Mouse (Mus musculus): ENCODE data around the gene Inf2. TPM values are rescaled to one million over a fixed set of nuclear protein-coding genes. Genes with fewer than 3 reads are reported as not detected.

Inf2 gene
- total RNA-seq, 2 experiments from 2014 or later, result 127 to 138 TPM

GRCm38 (mm10) chr12:112562462-112562861 is 26.1 kb upstream of the Inf2 start:
- DNase-seq (ENCODE audit: low spot score in 2 of 2), result no peak

DNA sequence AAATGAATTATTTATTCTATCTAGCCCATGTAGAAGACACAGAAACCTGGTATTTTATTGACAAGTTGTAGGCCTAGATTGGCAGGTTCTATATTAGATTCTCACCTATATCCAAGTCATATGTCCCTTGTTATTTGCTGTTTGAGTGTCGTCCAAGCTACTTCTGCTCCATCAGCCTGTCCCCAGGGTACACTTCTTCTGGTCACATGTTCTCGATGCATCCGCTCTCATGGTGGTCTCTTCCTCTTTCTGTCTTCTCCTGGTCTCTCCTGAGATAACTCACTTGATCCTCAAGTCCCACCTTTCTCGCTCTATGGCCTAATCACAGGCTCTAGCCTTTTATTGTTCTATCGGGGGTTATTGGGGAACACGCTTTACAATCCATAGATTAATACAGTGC is 25.6 kb upstream of the Inf2 start:
- DNase-seq (ENCODE audit: low spot score in 2 of 2), result no peak

DNA sequence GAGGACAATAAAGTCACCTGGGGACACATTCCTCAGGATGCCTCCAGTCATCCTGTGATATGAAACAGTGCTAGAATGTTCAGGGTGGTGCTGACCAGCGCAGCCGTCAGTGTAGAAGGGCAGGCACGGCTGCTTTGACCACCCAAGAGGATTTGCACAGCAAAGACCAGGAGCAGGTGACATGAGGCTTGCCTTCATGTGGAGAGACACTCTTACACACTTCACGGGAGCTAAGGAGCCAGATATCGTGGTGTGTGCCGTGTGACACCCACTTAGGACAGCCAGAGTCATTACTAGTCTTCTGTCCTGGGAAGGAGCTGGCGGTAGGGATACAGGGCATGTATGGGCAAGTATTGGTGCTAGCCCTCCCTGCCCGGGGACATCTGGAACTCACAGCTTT is 18.4 kb upstream of the Inf2 start:
- DNase-seq (ENCODE audit: low spot score in 2 of 2), result no peak

DNA sequence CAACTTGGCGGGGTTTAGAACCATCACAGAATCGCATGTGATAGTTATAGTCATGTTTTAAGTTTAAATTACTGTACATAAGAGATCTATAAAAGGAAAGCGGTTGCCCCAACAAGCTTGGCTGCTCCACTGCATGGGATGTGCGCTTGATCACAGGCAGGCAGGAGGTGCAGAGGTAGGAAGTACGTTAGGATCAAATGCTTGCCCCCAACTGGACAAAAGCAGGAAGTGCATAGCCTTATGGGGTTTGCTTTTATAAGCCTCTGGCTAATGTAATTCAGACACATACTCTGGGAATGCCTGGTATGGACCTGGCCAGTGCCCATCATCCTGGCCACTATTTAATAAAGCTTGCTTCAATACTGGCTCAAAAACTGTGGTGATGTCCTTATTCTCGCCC is 17.5 kb upstream of the Inf2 start:
- DNase-seq (ENCODE audit: low spot score in 2 of 2), result no peak

- DNase-seq (ENCODE audit: low spot score in 2 of 2), result no peak
These were observed 13.2 kb upstream of the Inf2 start for GRCm38 (mm10) chr12:112575274-112575986.

DNA sequence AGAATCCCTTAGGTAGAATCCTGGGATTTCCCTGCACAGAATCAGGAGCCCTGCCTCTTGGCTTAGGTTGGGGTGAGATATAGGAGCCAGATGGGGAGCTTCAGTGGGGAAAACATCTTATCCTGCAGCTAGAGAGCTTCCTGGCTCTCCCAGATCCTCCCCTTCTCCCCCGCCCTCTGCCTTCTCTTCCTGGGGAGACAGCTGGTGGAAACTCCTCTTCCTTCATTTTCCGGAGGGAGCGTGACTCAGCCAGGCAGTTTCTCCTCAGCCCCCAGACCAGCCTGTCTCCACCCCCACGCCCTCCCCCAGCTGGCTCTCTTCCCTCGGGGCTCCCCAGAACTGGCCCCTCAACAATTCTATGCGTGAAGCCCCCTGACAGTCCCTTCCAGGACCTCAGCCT is 12.2 kb upstream of the Inf2 start:
- DNase-seq (ENCODE audit: low spot score in 2 of 2), result peak; percentile 79 to 83

GRCm38 (mm10) chr12:112576749-112577148 is 11.8 kb upstream of the Inf2 start:
- peak in 1 of 2 experiments; percentile 52 for DNase-seq (ENCODE audit: low spot score in 2 of 2)

- DNase-seq (ENCODE audit: low spot score in 2 of 2), result peak in 1 of 2 experiments; percentile 36
These were observed 10.1 kb upstream of the Inf2 start for GRCm38 (mm10) chr12:112578296-112579090.

GRCm38 (mm10) chr12:112579430-112579829 is 9.2 kb upstream of the Inf2 start:
- no peak for DNase-seq (ENCODE audit: low spot score in 2 of 2)

GRCm38 (mm10) chr12:112579926-112580325 is 8.7 kb upstream of the Inf2 start:
- DNase-seq (ENCODE audit: low spot score in 2 of 2), result no peak

GRCm38 (mm10) chr12:112581113-112581512 is 7.5 kb upstream of the Inf2 start:
- no peak for DNase-seq (ENCODE audit: low spot score in 2 of 2)

DNA sequence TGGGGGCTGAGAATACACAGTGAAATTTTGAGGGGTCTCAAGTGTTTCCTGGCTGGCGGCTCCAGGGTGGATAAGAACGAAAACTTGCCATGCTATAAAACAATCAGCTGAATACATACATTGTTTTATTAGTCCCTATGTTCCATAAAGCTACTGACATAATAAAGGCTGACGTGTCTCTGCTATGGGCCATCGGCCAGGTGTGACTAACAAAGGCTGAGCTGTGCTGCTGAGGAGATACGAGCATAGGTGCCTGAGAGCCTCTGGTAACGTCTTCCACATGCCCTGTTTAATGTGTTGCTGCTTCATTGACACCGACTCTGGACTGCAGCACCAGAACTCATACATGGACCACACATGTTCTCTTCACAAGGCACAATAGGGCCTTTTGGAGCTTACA is 3.6 kb upstream of the Inf2 start:
- no peak for DNase-seq (ENCODE audit: low spot score in 2 of 2)

DNA sequence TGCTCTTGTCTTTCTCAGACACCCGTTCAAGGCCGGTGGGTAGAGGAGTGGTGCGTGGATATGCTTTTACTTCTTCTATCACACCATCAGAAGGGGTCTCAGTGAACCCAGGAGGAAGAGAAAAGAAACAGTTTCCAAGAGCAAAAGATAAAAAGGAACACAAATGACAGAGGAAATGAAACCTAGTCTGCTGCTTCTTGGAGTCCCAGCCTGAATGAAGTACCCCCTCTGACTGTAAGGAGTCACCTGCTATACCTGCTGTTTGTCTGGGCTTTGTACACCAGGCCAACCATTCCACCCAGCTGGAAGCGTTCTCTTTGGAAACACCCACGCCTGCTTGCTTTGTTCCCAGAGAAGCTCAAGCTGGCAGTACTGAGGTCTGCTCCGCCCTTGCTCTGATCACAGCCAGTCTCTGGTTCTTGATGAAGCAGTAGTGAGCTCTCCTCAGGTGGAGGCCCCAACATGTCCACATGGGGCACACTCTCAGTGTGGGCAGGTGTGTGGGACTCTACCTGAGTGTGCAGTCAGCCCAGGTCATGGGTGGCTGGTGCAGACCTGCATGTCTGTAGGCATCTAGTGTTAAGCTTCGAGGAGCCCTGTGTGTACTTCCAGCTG is 2.6 kb upstream of the Inf2 start:
- peak; percentile 55 to 68 for DNase-seq (ENCODE audit: low spot score in 2 of 2)

- DNase-seq (ENCODE audit: low spot score in 2 of 2), result no peak
These were observed 1.2 kb upstream of the Inf2 start for GRCm38 (mm10) chr12:112587125-112588124.

GRCm38 (mm10) chr12:112589491-112590191 is 1.1 kb downstream of the Inf2 start:
- DNase-seq (ENCODE audit: low spot score in 2 of 2), result no peak

DNA sequence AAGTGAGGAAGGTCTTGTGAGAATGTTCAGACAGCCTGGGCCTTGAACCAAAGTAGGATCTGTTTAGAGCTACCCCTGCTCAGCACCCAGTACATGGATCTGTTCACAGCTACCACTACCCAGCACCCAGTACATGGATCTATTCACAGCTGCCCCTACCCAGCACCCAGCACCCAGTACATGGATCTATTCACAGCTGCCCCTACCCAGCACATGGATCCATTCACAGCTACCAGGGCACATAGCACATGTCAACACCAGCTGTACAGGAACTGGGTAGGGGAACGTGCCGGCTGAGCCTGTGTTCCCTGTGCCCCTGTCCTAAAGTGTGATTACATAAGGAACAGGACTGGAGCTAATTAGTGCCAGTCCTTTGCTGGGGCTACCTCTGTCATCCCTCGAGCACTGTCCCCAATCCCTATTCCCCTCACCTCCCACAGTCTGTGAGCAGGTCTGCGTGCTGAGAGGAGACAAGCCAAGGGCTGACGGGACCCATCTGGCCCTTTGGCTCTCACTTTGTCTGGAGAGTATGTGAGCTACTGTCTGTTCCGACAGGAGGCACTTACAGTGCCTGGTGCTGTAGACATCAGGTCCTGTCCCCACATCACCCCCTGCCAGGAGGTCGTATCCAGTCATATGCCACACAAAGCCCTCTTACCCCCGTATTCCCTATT is 2.1 kb downstream of the Inf2 start:
- no peak for DNase-seq (ENCODE audit: low spot score in 2 of 2)

- no peak for DNase-seq (ENCODE audit: low spot score in 2 of 2)
These were observed 2.7 kb downstream of the Inf2 start for GRCm38 (mm10) chr12:112591240-112591639.

- DNase-seq (ENCODE audit: low spot score in 2 of 2), result no peak
These were observed 3.1 kb downstream of the Inf2 start for GRCm38 (mm10) chr12:112591730-112592129.

- DNase-seq (ENCODE audit: low spot score in 2 of 2), result peak in 1 of 2 experiments; percentile 39
These were observed 4.6 kb downstream of the Inf2 start for GRCm38 (mm10) chr12:112592985-112593734.

Measured in left cerebral cortex, adult 18-20 months (tissue).